Mouse (Mus musculus) G1E (cell line): ENCODE results near the gene Dstyk. TPM values are rescaled to one million over a fixed set of nuclear protein-coding genes. Genes with fewer than 3 reads are reported as not detected.

Experiments
- ATAC-seq: 2 replicates; pipeline ENCODE4 v1.8.0; 2016; ENCODE audit warnings: mild to moderate bottlenecking; ENCODE audit not compliant: insufficient number of reproducible peaks, poor library complexity, low FRiP score, severe bottlenecking; ENCODE audit errors: extremely low read depth
- DNase-seq: peaks from one replicate; pipeline ENCODE4 v3.0.0; 2012; ENCODE audit warnings: low spot score
- H3K27me3 ChIP-seq: 2 replicates; pipeline ENCODE4 v1.6.1; 2012; ENCODE audit warnings: mild to moderate bottlenecking, low read length, inconsistent platforms; ENCODE audit not compliant: insufficient read depth
- H3K36me3 ChIP-seq: replicated peaks from 2 replicates; pipeline ENCODE3; 2012; ENCODE audit warnings: mild to moderate bottlenecking, inconsistent platforms
- H3K4me1 ChIP-seq: 2 replicates; pipeline ENCODE4 v1.6.1; 2012; ENCODE audit warnings: low read depth, low read length, inconsistent platforms, mixed read lengths; ENCODE audit not compliant: insufficient read depth
- H3K4me3 ChIP-seq: 2 replicates; pipeline ENCODE4 v1.5.1; 2012; ENCODE audit warnings: low read depth, mild to moderate bottlenecking, inconsistent platforms, low read length, moderate library complexity, mixed read lengths
- H3K9me3 ChIP-seq: replicated peaks from 2 replicates; pipeline ENCODE4 v1.6.1; 2012; ENCODE audit warnings: inconsistent platforms
- CTCF ChIP-seq: IDR thresholded peaks from 2 replicates; pipeline ENCODE4 v1.5.1; 2012; ENCODE audit warnings: low read depth, low read length, inconsistent platforms, mixed read lengths
- GATA1 ChIP-seq: IDR thresholded peaks from 2 replicates; pipeline ENCODE4 v1.6.1; 2012; ENCODE audit warnings: borderline replicate concordance, low read length, inconsistent platforms, mixed read lengths
- GATA2 ChIP-seq: IDR thresholded peaks from 2 replicates; pipeline ENCODE4 v1.6.1; 2012; ENCODE audit warnings: low read depth, low read length, inconsistent platforms, borderline replicate concordance
- POLR2AphosphoS5 ChIP-seq: IDR thresholded peaks from 2 replicates; pipeline ENCODE4 v1.6.1; 2012; ENCODE audit warnings: low read depth, low read length, inconsistent platforms; ENCODE audit not compliant: insufficient replicate concordance
- TAL1 ChIP-seq: conservative IDR thresholded peaks from 2 replicates; pipeline ENCODE4 v1.6.1; 2012; ENCODE audit warnings: low read depth, low read length, inconsistent platforms, mixed read lengths
- polyA plus RNA-seq: library from polyadenylated mRNA; stranded (reverse); fragments of >175 nt; gene quantifications from 2 replicates; pipeline ENCODE4 v1.2.3, GENCODE M21; 2012
- total RNA-seq, 2 experiments: library from RNA; stranded (forward) in 1 of 2; stranded (reverse) in 1 of 2; fragments of 200-1000 nt in 1 of 2; fragments of >200 nt in 1 of 2; fragmentation: Nextera tagmentation in 1 of 2; gene quantifications; 2 replicates each; pipeline ENCODE4 v1.2.3; 2014 to 2017

The Dstyk gene
- total and polyA plus RNA-seq, 3 experiments: 2.3 to 22.7 (median 19.0) TPM

DNA sequence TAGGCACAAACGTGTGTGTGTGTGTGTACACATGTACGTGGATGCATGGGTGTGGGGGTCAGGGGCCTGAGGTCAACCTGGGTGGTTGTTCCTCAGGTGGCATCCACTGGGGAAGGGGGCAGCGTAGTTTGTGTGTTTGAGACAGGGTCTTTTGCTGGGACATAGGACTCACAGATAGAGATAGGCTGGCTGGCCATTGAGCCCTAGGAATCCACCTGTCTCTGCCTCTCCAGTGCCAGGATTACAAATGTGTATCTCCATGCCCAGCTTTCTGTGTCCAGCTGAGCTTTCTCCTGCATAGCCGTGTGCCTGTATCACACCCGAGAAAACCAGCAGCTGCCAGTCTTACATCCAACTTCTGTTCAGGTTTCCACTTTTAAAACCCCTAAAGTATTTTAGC, 92.4 kb downstream of the Dstyk start:
- ATAC-seq (no peak), DNase-seq (no peak)
- Histone ChIP-seq H3K36me3 (peaks cover 50% of the 10 kb centered on the region), H3K27me3 (peaks cover 33% of the 10 kb centered on the region), H3K4me1 (no peaks in the 10 kb centered on the region), H3K4me3 (no peak overlapping the region), H3K9me3 (no peaks in the 10 kb centered on the region)
- TF ChIP-seq CTCF (no peak), GATA1 (no peak), POLR2AphosphoS5 (no peak), GATA2 (no peak), TAL1 (no peak)

DNA sequence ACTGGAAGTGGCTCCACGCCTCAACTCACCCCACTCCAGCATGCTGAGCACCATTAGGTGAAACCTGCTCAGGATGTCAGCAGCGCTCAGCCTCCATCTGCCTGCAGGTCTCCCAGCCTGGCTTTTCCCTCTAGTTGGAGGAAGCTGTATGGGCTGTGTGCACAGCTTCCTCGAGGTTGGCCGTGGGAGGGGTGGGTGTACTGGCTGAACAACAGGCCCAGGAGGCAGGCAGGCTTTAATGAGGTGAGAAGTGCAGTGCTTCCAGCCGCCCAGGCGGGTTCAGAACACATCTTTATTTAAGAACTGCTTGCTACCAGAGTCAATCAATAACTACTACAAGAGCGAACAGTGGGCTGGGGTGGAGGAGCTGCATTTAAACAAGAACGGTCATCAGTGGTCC, 94.2 kb downstream of the Dstyk start:
- peaks cover 47% of the 10 kb centered on the region for H3K27me3 ChIP-seq
- H3K4me1 ChIP-seq: no peaks in the 10 kb centered on the region
- TF ChIP-seq CTCF: no peak
- no peak for TF ChIP-seq TAL1
- no peak for TF ChIP-seq GATA1
- no peak for TF ChIP-seq GATA2
- TF ChIP-seq POLR2AphosphoS5: no peak
- H3K36me3 ChIP-seq: peaks cover 33% of the 10 kb centered on the region
- H3K9me3 ChIP-seq: no peaks in the 10 kb centered on the region
- no peak overlapping the region for H3K4me3 ChIP-seq
- no peak for DNase-seq
- no peak; the same call in 1 of the 2 replicates for ATAC-seq

DNA sequence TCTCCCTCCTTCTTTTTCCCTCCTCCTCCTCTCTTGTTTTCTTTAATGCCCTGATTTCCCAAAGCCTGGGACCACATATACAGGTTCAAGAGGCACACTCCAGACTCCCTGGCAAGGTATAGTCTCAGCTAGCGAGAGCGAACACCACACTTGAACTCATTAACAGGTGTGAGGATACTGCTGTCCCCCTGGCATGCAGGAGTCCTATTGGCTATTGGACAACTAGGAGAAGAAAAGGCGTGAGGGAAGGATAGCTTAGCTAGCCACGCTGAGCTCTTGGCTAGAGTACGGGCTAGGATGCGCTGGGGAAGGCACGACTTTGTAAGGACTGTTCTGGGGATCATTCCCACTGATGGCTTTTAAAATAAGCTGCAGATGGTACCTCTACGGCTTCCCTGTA, 94.8 kb downstream of the Dstyk start:
- DNase-seq (no peak), ATAC-seq (no peak)
- H3K4me3 ChIP-seq: no peak overlapping the region
- H3K36me3 ChIP-seq: peaks cover 27% of the 10 kb centered on the region
- H3K4me1 ChIP-seq: no peaks in the 10 kb centered on the region
- peaks cover 53% of the 10 kb centered on the region for H3K27me3 ChIP-seq
- TF ChIP-seq GATA1 (no peak), CTCF (no peak), TAL1 (no peak), POLR2AphosphoS5 (no peak)
- H3K9me3 ChIP-seq: no peaks in the 10 kb centered on the region

DNA sequence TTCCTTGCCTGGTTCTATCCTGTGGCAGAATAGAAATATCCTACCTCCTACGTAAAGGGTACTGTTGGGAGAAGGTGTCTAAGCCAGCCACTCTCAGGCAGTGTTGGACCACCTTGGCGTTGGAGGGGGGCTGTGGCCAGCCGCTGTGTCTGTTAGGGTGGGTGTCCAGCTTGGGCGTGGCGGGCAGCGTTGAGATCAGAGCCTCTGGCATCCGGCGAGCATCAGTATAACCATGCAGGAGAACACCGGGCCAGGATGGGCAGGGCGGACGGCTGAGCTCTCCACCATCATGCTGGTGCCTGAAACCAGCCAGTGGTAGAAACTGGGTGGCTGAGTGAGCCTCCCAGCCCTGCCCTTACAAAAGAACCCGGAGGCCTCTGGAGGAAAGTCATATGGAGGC, 98.0 kb downstream of the Dstyk start:
- no peak for TF ChIP-seq GATA2
- no peak for TF ChIP-seq CTCF
- no peak for TF ChIP-seq POLR2AphosphoS5
- TF ChIP-seq TAL1: no peak
- TF ChIP-seq GATA1: no peak
- Histone ChIP-seq H3K4me1 (peaks cover 4% of the 10 kb centered on the region; the same call in 1 of the 2 replicates), H3K9me3 (no peaks in the 10 kb centered on the region), H3K36me3 (no peaks in the 10 kb centered on the region), H3K4me3 (no peak overlapping the region), H3K27me3 (peaks cover 77% of the 10 kb centered on the region)
- DNase-seq: no peak
- ATAC-seq: no peak

Other genes starting within 250 kb of the Dstyk start
- gene Lemd1, start 226.1 kb upstream of the Dstyk start, total RNA-seq (2014; fragmentation: Nextera tagmentation): not detected in 2 replicates
- gene Lemd1, start 226.1 kb upstream of the Dstyk start, total RNA-seq (2017): 0.17 and 0.44 TPM in 2 replicates
- gene Lemd1, start 226.1 kb upstream of the Dstyk start, polyA plus RNA-seq: not detected in 2 replicates
- not detected in 2 replicates for gene AC124108.1, start 226.1 kb upstream of the Dstyk start, total RNA-seq (2014; fragmentation: Nextera tagmentation)
- under 0.01 and 0.05 TPM in 2 replicates for gene AC124108.1, start 226.1 kb upstream of the Dstyk start, total RNA-seq (2017)
- gene AC124108.1, start 226.1 kb upstream of the Dstyk start, polyA plus RNA-seq: not detected in 2 replicates
- gene Gm10188, start 187.8 kb upstream of the Dstyk start, total RNA-seq (2014; fragmentation: Nextera tagmentation): not detected in 2 replicates
- gene Gm10188, start 187.8 kb upstream of the Dstyk start, total RNA-seq (2017): 0.17 TPM in 1 of 2 replicates, not detected in the other
- not detected in 2 replicates for gene Gm10188, start 187.8 kb upstream of the Dstyk start, polyA plus RNA-seq
- not detected in 2 replicates for gene Klhdc8a, start 118.9 kb upstream of the Dstyk start, total RNA-seq (2014; fragmentation: Nextera tagmentation)
- 0.06 and 0.11 TPM in 2 replicates for gene Klhdc8a, start 118.9 kb upstream of the Dstyk start, total RNA-seq (2017)
- not detected in 2 replicates for gene Klhdc8a, start 118.9 kb upstream of the Dstyk start, polyA plus RNA-seq
- gene Nuak2, start 101.4 kb upstream of the Dstyk start, total RNA-seq (2014; fragmentation: Nextera tagmentation): not detected in 2 replicates
- 0.17 and 0.33 TPM in 2 replicates for gene Nuak2, start 101.4 kb upstream of the Dstyk start, total RNA-seq (2017)
- gene Nuak2, start 101.4 kb upstream of the Dstyk start, polyA plus RNA-seq: 0.02 TPM in 1 of 2 replicates, not detected in the other
- gene Tmcc2, start 26.3 kb upstream of the Dstyk start, total RNA-seq (2014; fragmentation: Nextera tagmentation): 11.8 and 99.6 TPM in 2 replicates
- 6.7 and 7.9 TPM in 2 replicates for gene Tmcc2, start 26.3 kb upstream of the Dstyk start, total RNA-seq (2017)
- 14.9 and 18.3 TPM in 2 replicates for gene Tmcc2, start 26.3 kb upstream of the Dstyk start, polyA plus RNA-seq
- gene Rbbp5, start 59.8 kb downstream of the Dstyk start, total RNA-seq (2014; fragmentation: Nextera tagmentation): 134 and 147 TPM in 2 replicates
- gene Rbbp5, start 59.8 kb downstream of the Dstyk start, total RNA-seq (2017): 89.9 and 93.4 TPM in 2 replicates
- 9.8 and 10.8 TPM in 2 replicates for gene Rbbp5, start 59.8 kb downstream of the Dstyk start, polyA plus RNA-seq
- 13.1 and 16.4 TPM in 2 replicates for gene Tmem81, start 88.7 kb downstream of the Dstyk start, total RNA-seq (2014; fragmentation: Nextera tagmentation)
- gene Tmem81, start 88.7 kb downstream of the Dstyk start, total RNA-seq (2017): 8.9 and 9.9 TPM in 2 replicates
- gene Tmem81, start 88.7 kb downstream of the Dstyk start, polyA plus RNA-seq: 0.70 and 0.95 TPM in 2 replicates
- not detected in 2 replicates for gene Cntn2, start 125.7 kb downstream of the Dstyk start, total RNA-seq (2014; fragmentation: Nextera tagmentation)
- 0.06 and 0.33 TPM in 2 replicates for gene Cntn2, start 125.7 kb downstream of the Dstyk start, total RNA-seq (2017)
- not detected in 2 replicates for gene Cntn2, start 125.7 kb downstream of the Dstyk start, polyA plus RNA-seq